Mouse (Mus musculus) ES-E14 (cell line): ENCODE data around the gene Stpg4. TPM values are rescaled to one million over a fixed set of nuclear protein-coding genes. Genes with fewer than 3 reads are reported as not detected.

Source experiments
- DNase-seq: peaks from one replicate; pipeline ENCODE4 v3.0.0-alpha.2; 2013; ENCODE audit warnings: low read depth, low spot score
- H3K27ac ChIP-seq: 2 replicates; pipeline ENCODE4 v1.5.1; 2012; ENCODE audit warnings: low read depth, mild to moderate bottlenecking, low read length, moderate library complexity, mixed read lengths; ENCODE audit not compliant: poor library complexity, insufficient read depth, severe bottlenecking
- H3K36me3 ChIP-seq: 2 replicates; pipeline ENCODE4 v1.6.1; 2012; ENCODE audit warnings: mild to moderate bottlenecking, low read length, moderate library complexity, mixed read lengths; ENCODE audit not compliant: control insufficient read depth, poor library complexity, insufficient read depth, severe bottlenecking
- H3K4me1 ChIP-seq, 2 experiments: fragments of 150-350 bp in 1 of 2; sonication (generic) in 1 of 2; 2 replicates each; pipeline ENCODE4 v1.6.1; 2012; ENCODE audit warnings: low read length in 2 of 2, mild to moderate bottlenecking in 1 of 2, mixed read lengths in 1 of 2; ENCODE audit not compliant: control insufficient read depth in 2 of 2, insufficient read depth in 2 of 2, poor library complexity in 1 of 2
- H3K4me3 ChIP-seq, 2 experiments: fragments of 150-350 bp in 1 of 2; sonication (generic) in 1 of 2; 2 replicates each; pipeline ENCODE4 v1.5.1; 2012; ENCODE audit warnings: low read length in 2 of 2, low read depth in 1 of 2, mild to moderate bottlenecking in 1 of 2, mixed read lengths in 1 of 2; ENCODE audit not compliant: insufficient read depth in 1 of 2, poor library complexity in 1 of 2, severe bottlenecking in 1 of 2
- H3K9ac ChIP-seq: 2 replicates; pipeline ENCODE4 v1.6.1; 2012; ENCODE audit warnings: low read depth, mild to moderate bottlenecking, low read length, mixed read lengths; ENCODE audit not compliant: poor library complexity, insufficient read depth, severe bottlenecking
- H3K9me3 ChIP-seq: fragments of 150-350 bp; sonication (generic); 2 replicates; pipeline ENCODE4 v1.6.1; 2012; ENCODE audit warnings: low read depth, mild to moderate bottlenecking, low read length; ENCODE audit not compliant: control insufficient read depth, insufficient read depth
- CHD2 ChIP-seq: IDR thresholded peaks from 2 replicates; pipeline ENCODE4 v1.6.1; 2014; ENCODE audit warnings: mild to moderate bottlenecking, low read depth, low read length, inconsistent platforms
- HCFC1 ChIP-seq: IDR thresholded peaks from 2 replicates; pipeline ENCODE4 v1.6.1; 2012; ENCODE audit warnings: low read length, inconsistent platforms, borderline replicate concordance; ENCODE audit not compliant: insufficient read depth
- MAFK ChIP-seq: IDR thresholded peaks from 2 replicates; pipeline ENCODE4 v1.6.1; 2014; ENCODE audit warnings: mild to moderate bottlenecking, low read depth, low read length, inconsistent platforms; ENCODE audit not compliant: insufficient read depth
- ZC3H11A ChIP-seq: IDR thresholded peaks from 2 replicates; pipeline ENCODE4 v1.6.1; 2012; ENCODE audit warnings: low read depth, mild to moderate bottlenecking, inconsistent platforms, low read length, borderline replicate concordance
- ZNF384 ChIP-seq: IDR thresholded peaks from 2 replicates; pipeline ENCODE4 v1.6.1; 2012; ENCODE audit warnings: low read depth, low read length, inconsistent platforms
- in situ Hi-C, 2 experiments: fragments of 600-800 bp; cut with MboI; formaldehyde crosslinking; loops; one replicate each; pipeline ENCODE4 v1.15.1; 2025; ENCODE audit warnings: low sequenced_read_pairs in 2 of 2, inconsistent platforms in 1 of 2; ENCODE audit not compliant: unreplicated experiment in 2 of 2
- total RNA-seq: library from RNA; depleted of rRNA; stranded (reverse); fragments of 300-350 nt; gene quantifications from 2 replicates; pipeline ENCODE4 v1.2.3, GENCODE M21; 2012

Stpg4 gene
- total RNA-seq, 1 experiment = not detected

- H3K9me3 ChIP-seq = no peaks in the 10 kb centered on the region
- DNase-seq = no peak
- H3K4me3 ChIP-seq = no peak overlapping the region
- no peaks in the 10 kb centered on the region; the same call in 1 of the 2 replicates for H3K36me3 ChIP-seq
- no peak overlapping the region for H3K9ac ChIP-seq
- peak overlapping the region; percentile 49; the same call in 1 of the 2 replicates for H3K27ac ChIP-seq
- H3K4me1 ChIP-seq = peaks cover 2 to 33% of the 10 kb centered on the region in 2 experiments; a peak in 2 of 4 replicates
- TF ChIP-seq ZNF384 (no peak), MAFK (no peak), ZC3H11A (no peak), CHD2 (no peak), HCFC1 (no peak)
- in situ Hi-C loops = no loop called here
Measured at GRCm38 (mm10) chr17:87351241-87352105, 76.1 kb downstream of the Stpg4 start.

GRCm38 (mm10) chr17:87350471-87351240 lies 76.9 kb downstream of the Stpg4 start:
- H3K36me3 ChIP-seq = no peaks in the 10 kb centered on the region; the same call in 1 of the 2 replicates
- H3K9ac ChIP-seq = no peak overlapping the region
- H3K9me3 ChIP-seq = no peaks in the 10 kb centered on the region
- no peak overlapping the region for H3K4me3 ChIP-seq
- peaks cover 2 to 33% of the 10 kb centered on the region in 2 experiments; a peak in 2 of 4 replicates for H3K4me1 ChIP-seq
- DNase-seq = no peak
- TF ChIP-seq CHD2 (no peak), HCFC1 (no peak), ZNF384 (no peak), ZC3H11A (no peak), MAFK (no peak)
- in situ Hi-C loops = no loop called here
- peak overlapping the region; percentile 49; the same call in 1 of the 2 replicates for H3K27ac ChIP-seq

- H3K27ac ChIP-seq = no peak overlapping the region
- in situ Hi-C loops = no loop called here
- no peaks in the 10 kb centered on the region; the same call in 1 of the 2 replicates for H3K36me3 ChIP-seq
- H3K9ac ChIP-seq = no peak overlapping the region
- TF ChIP-seq ZC3H11A (no peak), ZNF384 (no peak), HCFC1 (no peak)
- no peak overlapping the region for H3K4me3 ChIP-seq
- H3K9me3 ChIP-seq = no peaks in the 10 kb centered on the region
- peaks cover 2 to 33% of the 10 kb centered on the region in 2 experiments; a peak in 2 of 4 replicates for H3K4me1 ChIP-seq
- no peak for DNase-seq
Measured at GRCm38 (mm10) chr17:87349575-87349974, 78.0 kb downstream of the Stpg4 start.

DNA sequence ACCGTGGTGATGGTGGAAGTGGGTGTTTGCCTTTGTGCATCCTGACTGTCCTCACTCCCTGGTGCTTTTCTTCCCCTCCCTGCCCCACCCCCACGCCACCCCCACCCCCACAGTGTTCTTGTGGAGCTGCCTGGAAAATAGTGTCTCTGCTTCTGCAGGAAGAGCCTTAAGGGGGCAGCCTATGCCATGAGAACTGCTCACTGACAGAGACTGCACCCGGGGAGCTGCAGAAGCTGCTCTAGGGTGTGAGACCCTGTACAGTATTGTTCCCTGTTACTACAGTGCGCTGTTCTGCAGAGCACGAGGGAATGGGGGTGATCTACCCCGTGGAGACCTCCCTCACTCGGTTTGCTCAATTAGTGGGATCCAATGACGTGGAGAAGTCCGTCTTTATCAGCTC lies 78.5 kb downstream of the Stpg4 start:
- Histone ChIP-seq H3K27ac (no peak overlapping the region), H3K9ac (no peak overlapping the region), H3K4me3 (no peak overlapping the region), H3K9me3 (no peaks in the 10 kb centered on the region), H3K36me3 (no peaks in the 10 kb centered on the region; the same call in 1 of the 2 replicates), H3K4me1 (peaks cover 2 to 33% of the 10 kb centered on the region in 2 experiments; a peak in 2 of 4 replicates)
- in situ Hi-C loops = no loop called here
- no peak for DNase-seq
- TF ChIP-seq ZC3H11A (no peak), MAFK (no peak), HCFC1 (no peak), CHD2 (no peak), ZNF384 (no peak)
